Mouse (Mus musculus) adrenal gland, postnatal 25 days (tissue): ENCODE measurements around the gene Ccdc69. TPM values are rescaled to one million over a fixed set of nuclear protein-coding genes. Genes with fewer than 3 reads are reported as not detected.
"Not testable (repeated sequence)": the region's sequence is repeated elsewhere in the genome, so short reads cannot be mapped to it uniquely, and the experiment has no call there.

Experiments used
- DNase-seq: peaks from one replicate; pipeline ENCODE4 v3.0.0; 2021; ENCODE audit warnings: mixed read lengths
- long read RNA-seq: library from polyadenylated mRNA; stranded (forward); transcript quantifications from one replicate; pipeline ENCODE4 v2.0.0, GENCODE M21; 2021
- total RNA-seq: library from RNA; stranded (reverse); gene quantifications from 2 replicates; pipeline ENCODE4 v1.2.3, GENCODE M21; 2021

The Ccdc69 gene
- 8.8 and 11.2 TPM in 2 replicates for total RNA-seq
- long read RNA-seq, transcript Ccdc69-201 (7 exons, 1,402 nt), result major isoform, 13 of 17 reads
- long read RNA-seq, partial matches to known transcripts, result 1 of 17 reads
- long read RNA-seq, other reads (novel, unspliced or antisense), result 2 of 17 reads

- DNase-seq, result peak; percentile 70
Measured at GRCm38 (mm10) chr11:55077331-55078231, at the start of gene Ccdc69. Ccdc69 (minus strand) TSS chr11:55078131.

GRCm38 (mm10) chr11:55126663-55127062 lies 48.7 kb upstream of the Ccdc69 start:
- no peak for DNase-seq

- DNase-seq, result no peak
Measured at GRCm38 (mm10) chr11:55121430-55121829, 43.5 kb upstream of the Ccdc69 start.

- DNase-seq, result no peak
Measured at GRCm38 (mm10) chr11:55120821-55121271, 42.9 kb upstream of the Ccdc69 start.

- DNase-seq, result no peak
Measured at GRCm38 (mm10) chr11:55120279-55120678, 42.3 kb upstream of the Ccdc69 start.

GRCm38 (mm10) chr11:55117031-55117430 lies 39.1 kb upstream of the Ccdc69 start:
- no peak for DNase-seq

GRCm38 (mm10) chr11:55116004-55116403 lies 38.1 kb upstream of the Ccdc69 start:
- peak; percentile 41 for DNase-seq

GRCm38 (mm10) chr11:55114291-55114690 lies 36.4 kb upstream of the Ccdc69 start:
- no peak for DNase-seq

- DNase-seq, result not testable (repeated sequence)
Measured at GRCm38 (mm10) chr11:55113861-55114250, 35.9 kb upstream of the Ccdc69 start.

GRCm38 (mm10) chr11:55113209-55113860 lies 35.4 kb upstream of the Ccdc69 start:
- DNase-seq, result no peak

GRCm38 (mm10) chr11:55110566-55111169 lies 32.7 kb upstream of the Ccdc69 start:
- no peak for DNase-seq

GRCm38 (mm10) chr11:55109521-55110300 lies 31.8 kb upstream of the Ccdc69 start:
- DNase-seq, result no peak

GRCm38 (mm10) chr11:55106636-55107035 lies 28.7 kb upstream of the Ccdc69 start:
- DNase-seq, result no peak

GRCm38 (mm10) chr11:55105389-55105788 lies 27.5 kb upstream of the Ccdc69 start:
- DNase-seq, result no peak

- DNase-seq, result peak; percentile 43
Measured at GRCm38 (mm10) chr11:55103229-55103628, 25.3 kb upstream of the Ccdc69 start.

- DNase-seq, result no peak
Measured at GRCm38 (mm10) chr11:55102015-55102414, 24.1 kb upstream of the Ccdc69 start.

- no peak for DNase-seq
Measured at GRCm38 (mm10) chr11:55099868-55100267, 21.9 kb upstream of the Ccdc69 start.

GRCm38 (mm10) chr11:55099019-55099771 lies 21.3 kb upstream of the Ccdc69 start:
- DNase-seq, result no peak

GRCm38 (mm10) chr11:55098189-55098915 lies 20.4 kb upstream of the Ccdc69 start:
- no peak for DNase-seq

GRCm38 (mm10) chr11:55097463-55098188 lies 19.7 kb upstream of the Ccdc69 start, which contains the start of gene Gm2a:
Gm2a (plus strand) TSS chr11:55098115.
- DNase-seq, result peak; percentile 93
